Mouse (Mus musculus) embryonic facial prominence, embryonic 12.5 days (tissue): ENCODE measurements around the gene Prkce. TPM values are rescaled to one million over a fixed set of nuclear protein-coding genes. Genes with fewer than 3 reads are reported as not detected.

ENCODE experiments used
- ATAC-seq: fragments of 200-750 bp; cut with Nextera tagmentation; 2 replicates; pipeline ENCODE4 v1.8.0; 2017; ENCODE audit not compliant: insufficient number of reproducible peaks, insufficient read depth, low FRiP score, low TSS enrichment
- H3K27ac ChIP-seq: fragments of 300-500 bp; sonication (generic); 2 replicates; pipeline ENCODE4 v1.5.1; 2016; ENCODE audit warnings: mild to moderate bottlenecking
- H3K27me3 ChIP-seq: fragments of 300-500 bp; sonication (generic); 2 replicates; pipeline ENCODE4 v1.6.1; 2016; ENCODE audit warnings: mild to moderate bottlenecking, moderate library complexity
- H3K36me3 ChIP-seq: fragments of 300-500 bp; sonication (generic); 2 replicates; pipeline ENCODE4 v1.6.1; 2016; ENCODE audit warnings: mild to moderate bottlenecking
- H3K4me1 ChIP-seq: fragments of 300-500 bp; sonication (generic); 2 replicates; pipeline ENCODE4 v1.6.1; 2016
- H3K4me2 ChIP-seq: fragments of 300-500 bp; sonication (generic); replicated peaks from 2 replicates; pipeline ENCODE4 v1.6.1; 2016; ENCODE audit warnings: mild to moderate bottlenecking, moderate library complexity
- H3K4me3 ChIP-seq: fragments of 300-500 bp; sonication (generic); 2 replicates; pipeline ENCODE4 v1.5.1; 2016; ENCODE audit warnings: mild to moderate bottlenecking
- H3K9ac ChIP-seq: fragments of 300-500 bp; sonication (generic); 2 replicates; pipeline ENCODE4 v1.6.1; 2016; ENCODE audit warnings: mild to moderate bottlenecking, moderate library complexity
- H3K9me3 ChIP-seq: fragments of 300-500 bp; sonication (generic); 2 replicates; pipeline ENCODE4 v1.6.1; 2016; ENCODE audit warnings: mild to moderate bottlenecking, moderate library complexity
- WGBS: fragments of 180-500 bp; shearing (Covaris S2); methylation state at CpG from one replicate; pipeline ENCODE4 v1.1.7; 2016; 5-methylcytosine and 5-hydroxymethylcytosine counted together
- polyA plus RNA-seq: library from polyadenylated mRNA; unstranded; fragments of >200 nt; fragmentation: Nextera tagmentation; extraction: Ambion mirVana; gene quantifications from 2 replicates; pipeline ENCODE4 v1.2.1, GENCODE M21; 2016

Gene Prkce
- polyA plus RNA-seq, 1 experiment from 2014 or later, result 9.8 TPM

- Histone ChIP-seq H3K27me3 (no peaks in the 10 kb centered on the region), H3K36me3 (no peaks in the 10 kb centered on the region), H3K4me3 (no peak overlapping the region), H3K9ac (no peak overlapping the region), H3K9me3 (no peaks in the 10 kb centered on the region), H3K4me1 (0 out of 2 replicates have a peak, but pooled peaks cover 3% of the 10 kb centered on the region), H3K4me2 (no peak overlapping the region), H3K27ac (no peak overlapping the region)
- WGBS, result 89% methylated on average over 8 of the region's 8 CpGs
- ATAC-seq, result no peak
These were observed 81.2 kb downstream of the Prkce start for GRCm38 (mm10) chr17:86248832-86249231.

GRCm38 (mm10) chr17:86249499-86250405 is 82.2 kb downstream of the Prkce start:
- no peaks in the 10 kb centered on the region for H3K36me3 ChIP-seq
- H3K27me3 ChIP-seq, result no peaks in the 10 kb centered on the region
- no peaks in the 10 kb centered on the region for H3K9me3 ChIP-seq
- no peak for ATAC-seq
- no peak overlapping the region for H3K4me2 ChIP-seq
- 0 out of 2 replicates have a peak, but pooled peaks cover 3% of the 10 kb centered on the region for H3K4me1 ChIP-seq
- H3K27ac ChIP-seq, result no peak overlapping the region
- WGBS, result 85% methylated on average over 21 of the region's 21 CpGs
- H3K4me3 ChIP-seq, result no peak overlapping the region
- no peak overlapping the region for H3K9ac ChIP-seq

- Histone ChIP-seq H3K27me3 (no peaks in the 10 kb centered on the region), H3K9ac (no peak overlapping the region), H3K9me3 (no peaks in the 10 kb centered on the region), H3K36me3 (no peaks in the 10 kb centered on the region), H3K4me2 (no peak overlapping the region), H3K27ac (no peak overlapping the region), H3K4me3 (no peak overlapping the region), H3K4me1 (0 out of 2 replicates have a peak, but pooled peaks cover 3% of the 10 kb centered on the region)
- 80% methylated on average over 7 of the region's 7 CpGs for WGBS
- ATAC-seq, result no peak
These were observed 82.9 kb downstream of the Prkce start for GRCm38 (mm10) chr17:86250406-86250905.

- Histone ChIP-seq H3K9me3 (no peaks in the 10 kb centered on the region), H3K4me1 (peaks cover 3% of the 10 kb centered on the region; the same call in 1 of the 2 replicates), H3K36me3 (no peaks in the 10 kb centered on the region), H3K27me3 (no peaks in the 10 kb centered on the region), H3K4me3 (no peak overlapping the region), H3K27ac (no peak overlapping the region), H3K9ac (no peak overlapping the region), H3K4me2 (no peak overlapping the region)
- 70% methylated on average over 9 of the region's 9 CpGs for WGBS
- no peak for ATAC-seq
These were observed 86.3 kb downstream of the Prkce start for GRCm38 (mm10) chr17:86253884-86254283.

- no peaks in the 10 kb centered on the region for H3K27me3 ChIP-seq
- 89% methylated on average over 8 of the region's 8 CpGs for WGBS
- H3K9me3 ChIP-seq, result no peaks in the 10 kb centered on the region
- H3K4me1 ChIP-seq, result peaks cover 3% of the 10 kb centered on the region; the same call in 1 of the 2 replicates
- no peak for ATAC-seq
- no peak overlapping the region for H3K4me3 ChIP-seq
- no peak overlapping the region for H3K9ac ChIP-seq
- no peak overlapping the region for H3K27ac ChIP-seq
- no peaks in the 10 kb centered on the region for H3K36me3 ChIP-seq
- H3K4me2 ChIP-seq, result no peak overlapping the region
These were observed 86.7 kb downstream of the Prkce start for GRCm38 (mm10) chr17:86254285-86254684.

GRCm38 (mm10) chr17:86254978-86255377 is 87.4 kb downstream of the Prkce start:
- Histone ChIP-seq H3K9me3 (no peaks in the 10 kb centered on the region), H3K27ac (no peak overlapping the region), H3K4me3 (no peak overlapping the region), H3K4me2 (no peak overlapping the region), H3K36me3 (no peaks in the 10 kb centered on the region), H3K4me1 (peaks cover 3% of the 10 kb centered on the region; the same call in 1 of the 2 replicates), H3K9ac (no peak overlapping the region), H3K27me3 (no peaks in the 10 kb centered on the region)
- ATAC-seq, result no peak
- 94% methylated on average over 6 of the region's 6 CpGs for WGBS

GRCm38 (mm10) chr17:86256730-86257131 is 89.1 kb downstream of the Prkce start:
- 71% methylated on average over 10 of the region's 10 CpGs for WGBS
- no peak overlapping the region for H3K27ac ChIP-seq

GRCm38 (mm10) chr17:86261067-86261466 is 93.5 kb downstream of the Prkce start:
- no peaks in the 10 kb centered on the region; the same call in 1 of the 2 replicates for H3K4me1 ChIP-seq
- WGBS, result 73% methylated on average over 8 of the region's 8 CpGs

More at GRCm38 (mm10) chr17:86256730-86257131, 89.1 kb downstream of the Prkce start:
- H3K9me3 ChIP-seq, result no peaks in the 10 kb centered on the region
- H3K4me2 ChIP-seq, result no peak overlapping the region
- no peaks in the 10 kb centered on the region for H3K36me3 ChIP-seq
- no peak for ATAC-seq
- H3K27me3 ChIP-seq, result no peaks in the 10 kb centered on the region
- H3K4me1 ChIP-seq, result no peaks in the 10 kb centered on the region; the same call in 1 of the 2 replicates
- H3K9ac ChIP-seq, result no peak overlapping the region
- H3K4me3 ChIP-seq, result no peak overlapping the region

GRCm38 (mm10) chr17:86263985-86264649 is 96.5 kb downstream of the Prkce start:
- Histone ChIP-seq H3K27ac (no peak overlapping the region), H3K9ac (no peak overlapping the region), H3K9me3 (no peaks in the 10 kb centered on the region), H3K27me3 (no peaks in the 10 kb centered on the region), H3K4me2 (no peak overlapping the region), H3K36me3 (no peaks in the 10 kb centered on the region), H3K4me1 (peaks cover 4% of the 10 kb centered on the region; the same call in 1 of the 2 replicates), H3K4me3 (no peak overlapping the region)
- no peak for ATAC-seq
- 88% methylated on average over 11 of the region's 11 CpGs for WGBS

More at GRCm38 (mm10) chr17:86261067-86261466, 93.5 kb downstream of the Prkce start:
- H3K27me3 ChIP-seq, result no peaks in the 10 kb centered on the region
- H3K27ac ChIP-seq, result no peak overlapping the region
- H3K36me3 ChIP-seq, result no peaks in the 10 kb centered on the region
- no peak overlapping the region for H3K9ac ChIP-seq
- no peaks in the 10 kb centered on the region for H3K9me3 ChIP-seq
- no peak for ATAC-seq
- H3K4me2 ChIP-seq, result no peak overlapping the region
- H3K4me3 ChIP-seq, result no peak overlapping the region

GRCm38 (mm10) chr17:86266051-86266450 is 98.5 kb downstream of the Prkce start:
- H3K27ac ChIP-seq, result no peak overlapping the region
- no peaks in the 10 kb centered on the region for H3K36me3 ChIP-seq
- WGBS, result 87% methylated on average over 6 of the region's 6 CpGs
- H3K4me2 ChIP-seq, result no peak overlapping the region
- H3K9me3 ChIP-seq, result no peaks in the 10 kb centered on the region
- no peak overlapping the region for H3K9ac ChIP-seq
- H3K4me3 ChIP-seq, result no peak overlapping the region
- H3K27me3 ChIP-seq, result no peaks in the 10 kb centered on the region
- H3K4me1 ChIP-seq, result peaks cover 21% of the 10 kb centered on the region
- ATAC-seq, result no peak

- Histone ChIP-seq H3K4me1 (peaks cover 33% of the 10 kb centered on the region), H3K4me3 (no peak overlapping the region), H3K9me3 (no peaks in the 10 kb centered on the region), H3K36me3 (no peaks in the 10 kb centered on the region), H3K27me3 (no peaks in the 10 kb centered on the region), H3K27ac (no peak overlapping the region), H3K9ac (no peak overlapping the region), H3K4me2 (no peak overlapping the region)
- ATAC-seq, result no peak
- 66% methylated on average over 6 of the region's 6 CpGs for WGBS
These were observed 99.7 kb downstream of the Prkce start for GRCm38 (mm10) chr17:86267126-86267760.
